Mouse (Mus musculus) urinary bladder, postnatal 14 days (tissue): ENCODE measurements around the gene Myo3a.
"Not testable (repeated sequence)": the region's sequence is repeated elsewhere in the genome, so short reads cannot be mapped to it uniquely, and the experiment has no call there.

Source experiments
- DNase-seq: peaks from one replicate; pipeline ENCODE4 v3.0.0; 2021; ENCODE audit warnings: low spot score

Gene Myo3a

GRCm38 (mm10) chr2:22227308-22227707, at the start of gene Myo3a:
Gene Myo3a (plus strand): TSS chr2:22227503.
- peak; percentile 2 for DNase-seq

GRCm38 (mm10) chr2:22250462-22250861, 23.2 kb downstream of the Myo3a start:
- no peak for DNase-seq

- no peak for DNase-seq
Observed at GRCm38 (mm10) chr2:22251045-22251444, 23.7 kb downstream of the Myo3a start.

GRCm38 (mm10) chr2:22255600-22255999, 28.3 kb downstream of the Myo3a start:
- DNase-seq: no peak

GRCm38 (mm10) chr2:22271555-22271954, 44.3 kb downstream of the Myo3a start:
- no peak for DNase-seq

GRCm38 (mm10) chr2:22285366-22285765, 58.1 kb downstream of the Myo3a start:
- DNase-seq: no peak

GRCm38 (mm10) chr2:22285777-22286176, 58.5 kb downstream of the Myo3a start:
- DNase-seq: no peak

GRCm38 (mm10) chr2:22293579-22294446, 66.5 kb downstream of the Myo3a start:
- no peak for DNase-seq

GRCm38 (mm10) chr2:22294447-22294738, 67.1 kb downstream of the Myo3a start:
- no peak for DNase-seq

GRCm38 (mm10) chr2:22297913-22298312, 70.6 kb downstream of the Myo3a start:
- DNase-seq: no peak

GRCm38 (mm10) chr2:22338269-22338857, 111.1 kb downstream of the Myo3a start:
- peak; percentile 3 for DNase-seq

- not testable (repeated sequence) for DNase-seq
Observed at GRCm38 (mm10) chr2:22410511-22410910, 183.2 kb downstream of the Myo3a start.

- DNase-seq: no peak
Observed at GRCm38 (mm10) chr2:22548421-22548820, 321.1 kb downstream of the Myo3a start.

GRCm38 (mm10) chr2:22587469-22588169, 360.3 kb downstream of the Myo3a start:
- not testable (repeated sequence) for DNase-seq

- DNase-seq: not testable (repeated sequence)
Observed at GRCm38 (mm10) chr2:22588170-22588541, 360.9 kb downstream of the Myo3a start.

- not testable (repeated sequence) for DNase-seq
Observed at GRCm38 (mm10) chr2:22588673-22589381, 361.5 kb downstream of the Myo3a start.

GRCm38 (mm10) chr2:22589382-22590205, 362.3 kb downstream of the Myo3a start:
- not testable (repeated sequence) for DNase-seq

GRCm38 (mm10) chr2:22590206-22590490, 362.8 kb downstream of the Myo3a start:
- no peak for DNase-seq

- DNase-seq: no peak
Observed at GRCm38 (mm10) chr2:22617951-22618350, 390.6 kb downstream of the Myo3a start.

GRCm38 (mm10) chr2:22619416-22619815, 392.1 kb downstream of the Myo3a start:
- no peak for DNase-seq

GRCm38 (mm10) chr2:22620030-22620429, 392.7 kb downstream of the Myo3a start:
- no peak for DNase-seq

GRCm38 (mm10) chr2:22620534-22620933, 393.2 kb downstream of the Myo3a start:
- no peak for DNase-seq
